Mouse (Mus musculus) cerebellum, adult 2 months (tissue): ENCODE data around the gene Ppp6r2. TPM values are rescaled to one million over a fixed set of nuclear protein-coding genes. Genes with fewer than 3 reads are reported as not detected.

ENCODE experiments used
- DNase-seq, 2 experiments: peaks; one replicate each; pipeline ENCODE4 v3.0.0; 2021
- H3K27ac ChIP-seq: fragments of 200-500 bp; 2 replicates; pipeline ENCODE4 v1.5.1; 2012; ENCODE audit warnings: low read length, control low read depth, inconsistent platforms; ENCODE audit not compliant: insufficient read depth
- H3K27me3 ChIP-seq: fragments of 200-500 bp; 2 replicates; pipeline ENCODE4 v1.6.1; 2012; ENCODE audit warnings: inconsistent platforms, mild to moderate bottlenecking, low read length, moderate library complexity; ENCODE audit not compliant: control insufficient read depth, insufficient read depth
- H3K4me1 ChIP-seq: fragments of 200-500 bp; 2 replicates; pipeline ENCODE4 v1.6.1; 2011; ENCODE audit warnings: low read length; ENCODE audit not compliant: control insufficient read depth, insufficient read depth
- H3K4me3 ChIP-seq: fragments of 200-500 bp; replicated peaks from 2 replicates; pipeline ENCODE3; 2011; ENCODE audit warnings: mild to moderate bottlenecking, low read depth, low read length, control low read depth; ENCODE audit not compliant: insufficient read depth
- CTCF ChIP-seq: fragments of 200-500 bp; IDR thresholded peaks from 2 replicates; pipeline ENCODE4 v1.5.1; 2011; ENCODE audit warnings: low read depth, mild to moderate bottlenecking, control low read depth, low read length, moderate library complexity, borderline replicate concordance; ENCODE audit not compliant: insufficient read depth
- POLR2A ChIP-seq: fragments of 200-500 bp; IDR thresholded peaks from 2 replicates; pipeline ENCODE4 v1.6.1; 2011; ENCODE audit warnings: low read length, control low read depth, borderline replicate concordance; ENCODE audit not compliant: insufficient read depth
- WGBS: fragments of 180-500 bp; shearing (Covaris S2); methylation state at CpG from one replicate; pipeline ENCODE4 v1.1.7; 2018; 5-methylcytosine and 5-hydroxymethylcytosine counted together
- polyA plus RNA-seq: library from polyadenylated mRNA; depleted of rRNA; stranded (reverse); fragments of >200 nt; gene quantifications from 2 replicates; pipeline ENCODE4 v1.2.3, GENCODE M21; 2012

Ppp6r2 gene
- polyA plus RNA-seq, 1 experiment = 240 TPM

- DNase-seq = no peak
- no peak overlapping the region for H3K4me3 ChIP-seq
- 43% methylated on average over 1 of the region's 1 CpGs for WGBS
- peaks cover 50% of the 10 kb centered on the region for H3K4me1 ChIP-seq
- no peaks in the 10 kb centered on the region for H3K27me3 ChIP-seq
- no peak overlapping the region for H3K27ac ChIP-seq
- no peak for TF ChIP-seq CTCF
- no peak for TF ChIP-seq POLR2A
Observed at GRCm38 (mm10) chr15:89305966-89306365, 94.6 kb downstream of the Ppp6r2 start.

DNA sequence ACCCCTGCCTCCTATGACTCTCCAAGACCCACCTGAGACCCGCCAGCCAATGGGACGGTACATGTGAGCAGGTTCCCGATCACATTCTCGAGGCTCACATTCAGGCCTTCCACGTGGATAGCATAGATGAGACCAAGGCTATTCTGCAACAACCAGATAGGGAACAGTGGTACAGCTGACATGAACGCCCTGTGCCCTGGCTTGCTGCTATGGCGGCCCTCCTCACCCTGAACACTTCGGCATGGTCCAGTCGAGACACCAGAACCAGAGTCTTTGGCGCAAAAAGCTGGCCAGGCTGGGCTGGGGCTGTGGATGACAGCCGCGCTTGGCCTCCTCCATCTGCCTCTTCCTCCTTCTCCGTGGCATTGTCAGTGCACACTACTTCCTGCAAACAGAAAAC is 96.1 kb downstream of the Ppp6r2 start:
- Histone ChIP-seq H3K4me3 (no peak overlapping the region), H3K27ac (peak overlapping the region; percentile 33), H3K4me1 (peaks cover 60% of the 10 kb centered on the region), H3K27me3 (no peaks in the 10 kb centered on the region)
- 44% methylated on average over 13 of the region's 13 CpGs for WGBS
- DNase-seq = peak in 1 of 2 experiments; percentile 43
- TF ChIP-seq CTCF = no peak
- TF ChIP-seq POLR2A = no peak

- Histone ChIP-seq H3K4me1 (peaks cover 70% of the 10 kb centered on the region), H3K4me3 (no peak overlapping the region), H3K27me3 (no peaks in the 10 kb centered on the region), H3K27ac (peak overlapping the region; percentile 54; the same call in 1 of the 2 replicates)
- no peak for TF ChIP-seq POLR2A
- TF ChIP-seq CTCF = no peak
- DNase-seq = peak; percentile 55 to 67
- 53% methylated on average over 7 of the region's 7 CpGs for WGBS
Observed at GRCm38 (mm10) chr15:89308406-89309139, 97.2 kb downstream of the Ppp6r2 start.

DNA sequence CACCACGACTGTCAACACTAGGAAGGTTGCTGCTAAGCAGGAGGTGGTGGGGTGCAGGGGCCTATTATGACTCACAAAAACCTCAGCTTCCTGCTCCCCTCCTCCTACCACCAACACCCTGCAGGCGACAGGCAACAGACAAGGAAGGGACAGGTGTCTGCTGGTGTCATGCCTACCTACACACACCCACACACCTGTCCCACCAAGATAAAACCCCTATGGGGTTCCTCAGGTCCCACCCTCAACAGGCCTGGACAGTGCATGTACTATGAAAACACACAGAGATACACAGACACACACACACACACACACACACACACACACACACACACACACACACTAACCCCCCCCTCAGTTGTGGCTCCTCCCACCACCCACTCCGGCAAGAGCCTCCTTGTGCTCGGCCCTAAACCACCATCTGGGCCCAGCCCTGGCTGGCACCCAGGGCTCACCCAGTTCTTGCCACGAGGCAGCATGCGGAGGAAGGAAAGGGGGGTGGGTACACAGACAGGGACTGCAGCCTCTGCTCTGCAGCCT is 98.7 kb downstream of the Ppp6r2 start:
- H3K27me3 ChIP-seq = no peaks in the 10 kb centered on the region
- peaks cover 71% of the 10 kb centered on the region for H3K4me1 ChIP-seq
- peak; percentile 72 to 84 for DNase-seq
- 2% methylated on average over 6 of the region's 6 CpGs for WGBS
- peak overlapping the region; percentile 90 for H3K27ac ChIP-seq
- H3K4me3 ChIP-seq = peak overlapping the region; percentile 17
- TF ChIP-seq CTCF (no peak), POLR2A (no peak)

- no peak for TF ChIP-seq CTCF
- no peak for TF ChIP-seq POLR2A
- 40% methylated on average over 4 of the region's 4 CpGs for WGBS
- no peak overlapping the region for H3K27ac ChIP-seq
- no peaks in the 10 kb centered on the region for H3K27me3 ChIP-seq
- peaks cover 45% of the 10 kb centered on the region for H3K4me1 ChIP-seq
- DNase-seq = peak in 1 of 2 experiments; percentile 23
- H3K4me3 ChIP-seq = peak overlapping the region; percentile 80
Observed at GRCm38 (mm10) chr15:89313359-89313758, 102.0 kb downstream of the Ppp6r2 start.

GRCm38 (mm10) chr15:89314107-89314506 is 102.8 kb downstream of the Ppp6r2 start:
- 17% methylated on average over 3 of the region's 3 CpGs for WGBS
- DNase-seq = no peak
- peak overlapping the region; percentile 56; the same call in 1 of the 2 replicates for H3K27ac ChIP-seq

GRCm38 (mm10) chr15:89314511-89315189 is 103.3 kb downstream of the Ppp6r2 start:
- DNase-seq = peak; percentile 51 to 54

More at GRCm38 (mm10) chr15:89314107-89314506, 102.8 kb downstream of the Ppp6r2 start:
- H3K4me1 ChIP-seq = peaks cover 38% of the 10 kb centered on the region
- H3K27me3 ChIP-seq = no peaks in the 10 kb centered on the region
- TF ChIP-seq CTCF (no peak), POLR2A (no peak)
- peak overlapping the region; percentile 80 for H3K4me3 ChIP-seq

More at GRCm38 (mm10) chr15:89314511-89315189, 103.3 kb downstream of the Ppp6r2 start:
- Histone ChIP-seq H3K27me3 (no peaks in the 10 kb centered on the region), H3K4me3 (peak overlapping the region; percentile 80), H3K27ac (peak overlapping the region; percentile 67; the same call in 1 of the 2 replicates), H3K4me1 (peaks cover 33% of the 10 kb centered on the region)
- no peak for TF ChIP-seq CTCF
- no peak for TF ChIP-seq POLR2A
- WGBS = 1% methylated on average over 58 of the region's 58 CpGs
